Mouse (Mus musculus) gastrocnemius, postnatal 4 days (tissue): ENCODE measurements around the gene Mindy1. TPM values are rescaled to one million over a fixed set of nuclear protein-coding genes. Genes with fewer than 3 reads are reported as not detected.

Experiments
- DNase-seq, 2 experiments: peaks; one replicate each; pipeline ENCODE4 v3.0.0; 2021 to 2022; ENCODE audit warnings: low spot score in 2 of 2, mixed read lengths in 2 of 2
- total RNA-seq, 2 experiments: library from RNA; stranded (reverse); gene quantifications; 2 replicates each; pipeline ENCODE4 v1.2.3; 2021

Gene Mindy1
- total RNA-seq, 2 experiments from 2014 or later: 22.8 to 26.8 TPM

DNA sequence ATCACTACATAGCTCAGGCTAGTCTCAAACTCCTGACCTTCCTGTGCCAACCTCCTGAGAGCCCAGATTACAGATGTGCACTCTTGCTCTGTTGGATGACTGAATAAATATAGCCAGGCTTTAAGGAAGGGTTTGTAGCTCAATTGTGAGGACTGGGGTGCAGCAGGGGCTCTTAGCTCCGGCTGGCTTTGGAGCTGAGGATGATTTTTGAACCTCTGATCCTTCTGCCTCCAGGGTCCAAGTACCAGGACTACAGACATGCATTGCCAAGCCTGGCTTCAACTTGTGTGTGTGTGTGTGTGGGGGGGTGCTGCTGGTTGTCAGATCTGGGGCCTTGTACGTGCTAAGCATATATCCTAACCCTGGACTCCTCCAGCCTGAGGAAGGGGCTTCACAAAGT is 11.8 kb downstream of the Mindy1 start:
- DNase-seq: no peak

GRCm38 (mm10) chr3:95293537-95293936 is 12.4 kb downstream of the Mindy1 start:
- DNase-seq: no peak

- no peak for DNase-seq
Measured at GRCm38 (mm10) chr3:95294316-95294715, 13.2 kb downstream of the Mindy1 start.

DNA sequence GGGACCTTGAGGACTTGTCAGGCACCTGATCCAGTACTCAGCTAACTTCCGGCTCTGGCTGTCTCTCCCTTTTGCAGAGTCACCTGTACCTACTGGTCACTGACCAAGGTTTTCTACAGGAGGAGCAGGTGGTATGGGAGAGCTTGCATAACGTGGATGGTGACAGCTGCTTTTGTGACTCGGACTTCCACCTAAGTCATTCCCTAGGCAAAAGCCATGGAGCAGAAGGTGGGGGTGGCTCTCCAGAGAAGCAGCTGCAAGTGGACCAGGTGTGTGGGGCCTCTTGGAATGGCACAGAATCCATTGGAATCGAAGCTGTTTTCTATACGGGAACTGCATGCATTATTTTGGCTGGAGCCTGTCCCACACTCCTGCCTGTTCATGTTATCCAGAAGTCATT is 13.6 kb downstream of the Mindy1 start:
- DNase-seq: no peak

DNA sequence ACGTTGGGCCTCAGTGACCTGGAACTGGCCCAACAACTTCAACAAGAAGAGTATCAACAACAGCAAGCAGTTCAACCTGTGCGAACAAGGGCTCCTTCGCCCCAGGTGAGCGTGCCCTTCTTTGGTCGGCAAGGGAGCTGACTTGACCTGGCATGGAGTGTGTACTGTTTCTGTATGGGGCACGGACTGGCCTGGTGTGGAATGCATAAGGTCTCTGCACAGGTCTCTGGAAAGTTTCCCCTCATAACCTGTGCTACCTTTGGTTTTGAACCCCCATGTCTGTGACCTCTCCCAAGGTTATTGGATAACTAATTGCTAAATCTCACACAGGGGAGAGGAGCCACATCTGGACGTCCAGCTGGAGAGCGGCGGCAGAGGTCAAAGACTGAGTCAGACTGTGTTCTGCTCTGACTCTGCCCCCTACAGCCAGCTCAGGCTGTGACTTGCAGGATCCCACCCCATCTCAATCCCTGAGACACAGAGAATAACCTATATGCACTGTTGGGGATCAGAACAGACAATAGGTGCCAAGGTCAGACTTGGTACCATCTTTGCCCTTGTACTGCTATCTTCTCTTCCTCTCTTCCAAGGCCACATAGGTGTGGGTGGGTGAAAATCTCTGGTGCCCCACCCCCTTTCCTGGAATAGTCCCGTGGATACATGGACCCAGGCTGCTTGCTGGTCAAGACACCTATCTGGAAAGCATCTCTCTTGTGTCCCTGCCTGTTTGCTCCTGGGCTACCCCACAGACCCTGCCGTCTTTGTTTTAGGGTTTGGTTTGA is 14.4 kb downstream of the Mindy1 start:
- DNase-seq: no peak

DNA sequence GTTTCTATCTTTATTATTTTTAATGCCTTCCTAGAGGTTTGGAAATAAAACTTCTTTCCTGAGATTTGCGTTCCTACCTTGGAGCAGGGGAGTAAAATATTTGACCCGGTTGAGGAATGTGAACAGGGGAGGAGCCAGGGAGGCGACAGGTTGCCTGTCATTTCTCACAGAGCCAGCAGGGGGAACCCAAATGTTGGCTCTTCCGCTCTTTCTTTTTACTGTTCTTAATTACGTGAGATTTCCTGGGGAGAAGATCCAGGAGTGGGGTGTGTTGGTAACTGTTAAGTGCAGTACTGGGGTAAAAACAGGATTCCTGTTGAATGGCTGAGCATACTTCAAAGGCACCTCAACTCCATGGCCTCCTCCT is 14.9 kb downstream of the Mindy1 start:
- DNase-seq: no peak

DNA sequence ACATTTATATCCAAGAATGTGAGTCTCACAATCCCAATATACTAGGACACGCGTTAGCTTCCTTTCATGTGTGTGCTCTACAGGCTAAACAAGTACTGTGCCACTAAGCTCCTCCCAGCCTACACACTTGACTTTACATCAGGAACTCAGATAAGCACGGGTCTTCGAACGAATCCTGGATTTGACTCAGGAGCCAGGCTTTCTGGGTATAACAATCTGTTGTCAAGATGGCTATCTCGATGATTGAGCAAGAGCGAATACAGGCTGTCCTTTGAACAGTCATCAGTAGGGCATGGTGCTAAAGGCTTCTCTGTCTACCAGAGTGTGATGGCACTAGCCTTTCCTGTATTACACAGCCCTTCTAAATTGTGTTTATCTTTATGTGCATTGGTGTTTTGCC is 16.9 kb downstream of the Mindy1 start:
- DNase-seq: no peak

DNA sequence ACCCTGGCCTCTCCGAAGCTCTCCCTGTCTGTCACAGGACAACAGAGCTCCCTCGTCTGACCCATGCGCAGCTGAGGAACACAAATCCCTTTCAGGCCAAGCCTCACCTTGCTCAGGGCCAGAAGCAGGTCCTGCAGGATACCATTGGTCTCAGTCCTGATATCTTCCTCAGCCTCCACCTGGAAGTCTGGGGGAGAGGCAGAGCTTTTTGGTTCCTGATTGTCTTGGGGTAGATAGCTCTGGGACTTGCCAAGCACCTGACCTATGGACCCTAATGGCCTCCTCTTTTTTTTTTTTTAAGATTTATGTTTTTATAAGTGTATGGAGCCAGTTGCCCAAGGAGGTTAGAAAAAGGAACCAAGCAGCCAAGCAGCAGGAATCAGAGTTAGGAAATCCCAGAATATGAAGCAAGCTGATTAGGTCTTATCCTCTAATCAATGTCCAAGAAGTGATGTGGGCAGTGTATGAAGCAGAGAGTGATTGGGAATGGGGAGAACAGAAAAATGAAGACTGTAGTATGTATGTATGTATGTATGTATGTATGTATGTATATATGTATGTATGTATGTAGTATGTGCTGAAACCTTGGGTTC is 20.2 kb downstream of the Mindy1 start:
- no peak for DNase-seq

DNA sequence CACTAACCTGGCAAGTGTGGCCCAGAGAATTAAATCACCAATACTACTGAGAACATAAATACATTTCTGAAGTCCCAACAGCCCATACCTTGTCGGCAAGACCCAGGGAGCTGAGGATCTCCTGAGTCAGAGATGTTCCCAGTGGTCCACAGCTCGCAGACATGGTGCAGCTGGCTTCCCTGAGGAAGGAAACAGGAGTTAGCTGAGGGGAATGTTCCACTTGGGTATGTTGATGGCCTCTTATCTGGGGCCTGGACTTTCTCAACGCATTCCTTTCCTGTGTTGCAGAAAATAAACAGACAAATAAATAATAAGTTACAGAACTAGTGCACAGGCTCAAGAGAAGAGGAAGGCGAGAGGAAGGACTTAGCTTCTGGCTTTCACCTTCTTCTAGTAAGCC is 25.1 kb downstream of the Mindy1 start:
- no peak for DNase-seq

- no peak for DNase-seq
Measured at GRCm38 (mm10) chr3:95307100-95307499, 26.0 kb downstream of the Mindy1 start, which contains the start of gene Anxa9. Gene Anxa9 (minus strand): TSS chr3:95307176.

DNA sequence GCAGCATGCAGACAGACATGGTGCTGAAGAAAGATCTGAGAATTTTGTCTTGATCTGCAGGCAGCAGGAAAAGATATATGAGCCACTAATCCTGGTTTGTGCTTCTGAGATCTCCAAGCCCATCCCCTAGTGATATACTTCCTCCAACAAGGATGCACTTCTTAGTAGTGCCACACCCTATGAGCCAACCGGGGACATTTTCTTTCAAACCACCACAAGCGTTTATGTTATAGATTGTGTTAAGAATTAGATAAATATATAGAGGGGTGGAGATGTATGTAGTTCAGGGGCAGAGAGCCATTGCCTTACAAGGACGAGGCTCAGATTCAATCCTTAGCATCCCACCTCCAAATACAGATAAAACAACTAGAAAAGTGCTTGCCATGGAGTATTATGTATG is 29.4 kb downstream of the Mindy1 start:
- no peak for DNase-seq

- peak in 1 of 2 experiments; percentile 52 for DNase-seq
Measured at GRCm38 (mm10) chr3:95310968-95311882, 30.1 kb downstream of the Mindy1 start.

DNA sequence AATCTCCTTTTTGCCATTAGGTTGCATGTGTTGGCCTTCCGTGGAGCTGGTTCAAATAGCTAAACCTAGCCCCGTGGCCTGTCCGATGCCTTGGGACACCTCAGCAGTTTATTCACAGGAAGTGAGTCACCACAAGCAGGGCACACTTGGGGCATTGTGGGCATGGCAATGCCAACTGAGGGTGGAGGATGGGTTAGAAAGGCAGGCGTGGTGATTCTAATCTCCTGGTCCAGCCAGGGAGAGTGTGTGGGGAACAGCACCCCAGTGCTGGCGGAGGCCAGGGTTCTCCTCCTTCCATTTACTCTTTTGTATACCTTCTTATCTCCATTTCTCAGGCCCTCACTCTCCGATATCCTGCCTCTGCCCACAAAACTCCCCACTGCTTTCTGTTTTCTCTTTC is 31.5 kb downstream of the Mindy1 start:
- DNase-seq: no peak

- no peak for DNase-seq
Measured at GRCm38 (mm10) chr3:95313476-95313875, 32.3 kb downstream of the Mindy1 start.

DNA sequence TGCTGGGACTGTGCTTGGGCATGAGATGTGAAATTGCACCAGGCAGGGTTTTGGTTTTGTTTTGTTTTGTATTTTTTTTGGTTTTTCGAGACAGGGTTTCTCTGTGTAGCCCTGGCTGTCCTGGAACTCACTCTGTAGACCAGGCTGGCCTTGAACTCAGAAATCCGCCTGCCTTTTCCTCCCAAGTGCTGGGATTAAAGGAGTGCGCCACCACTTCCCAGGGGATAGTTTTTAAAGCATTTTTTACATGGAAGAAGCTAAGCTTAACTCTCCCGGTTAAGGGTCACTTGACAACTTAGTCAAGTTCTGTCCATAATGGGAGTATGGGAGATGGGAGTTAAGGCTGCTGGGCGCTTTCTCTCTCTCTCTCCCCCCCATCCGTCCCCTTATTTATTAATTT is 32.9 kb downstream of the Mindy1 start:
- DNase-seq: no peak

DNA sequence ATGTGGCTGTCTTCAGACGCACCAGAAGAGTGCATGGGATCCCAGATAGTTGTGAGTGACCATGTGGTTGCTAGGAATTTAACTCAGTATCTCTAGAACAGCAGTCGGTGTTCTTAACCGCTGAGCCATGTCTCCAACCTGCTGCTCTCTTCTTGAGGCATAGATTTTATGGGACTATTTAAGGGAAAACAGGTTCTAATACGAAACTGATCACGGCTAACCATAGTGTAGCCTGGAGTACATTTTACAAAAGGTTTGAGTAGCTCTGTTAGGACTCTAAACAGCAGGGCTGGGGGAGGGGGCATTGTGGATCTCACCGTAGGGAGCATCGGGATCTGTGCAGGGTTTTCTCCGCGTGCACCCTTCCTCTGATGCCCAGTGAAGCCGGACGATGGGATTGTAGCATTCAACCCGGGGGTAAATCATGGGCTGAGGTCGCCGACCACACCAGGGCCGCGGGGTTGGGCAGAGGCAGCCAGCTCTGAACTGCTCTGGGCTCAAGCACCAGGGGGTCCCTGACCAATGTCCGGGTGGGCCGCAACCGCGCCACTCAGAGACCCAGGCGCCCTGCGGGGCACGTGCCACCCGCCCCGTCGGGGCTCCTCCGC is 33.4 kb downstream of the Mindy1 start, which contains the start of gene Cers2:
TSS of gene Cers2 (plus strand) at position 306 of the 608 bp plus-strand sequence.
- DNase-seq: no peak

DNA sequence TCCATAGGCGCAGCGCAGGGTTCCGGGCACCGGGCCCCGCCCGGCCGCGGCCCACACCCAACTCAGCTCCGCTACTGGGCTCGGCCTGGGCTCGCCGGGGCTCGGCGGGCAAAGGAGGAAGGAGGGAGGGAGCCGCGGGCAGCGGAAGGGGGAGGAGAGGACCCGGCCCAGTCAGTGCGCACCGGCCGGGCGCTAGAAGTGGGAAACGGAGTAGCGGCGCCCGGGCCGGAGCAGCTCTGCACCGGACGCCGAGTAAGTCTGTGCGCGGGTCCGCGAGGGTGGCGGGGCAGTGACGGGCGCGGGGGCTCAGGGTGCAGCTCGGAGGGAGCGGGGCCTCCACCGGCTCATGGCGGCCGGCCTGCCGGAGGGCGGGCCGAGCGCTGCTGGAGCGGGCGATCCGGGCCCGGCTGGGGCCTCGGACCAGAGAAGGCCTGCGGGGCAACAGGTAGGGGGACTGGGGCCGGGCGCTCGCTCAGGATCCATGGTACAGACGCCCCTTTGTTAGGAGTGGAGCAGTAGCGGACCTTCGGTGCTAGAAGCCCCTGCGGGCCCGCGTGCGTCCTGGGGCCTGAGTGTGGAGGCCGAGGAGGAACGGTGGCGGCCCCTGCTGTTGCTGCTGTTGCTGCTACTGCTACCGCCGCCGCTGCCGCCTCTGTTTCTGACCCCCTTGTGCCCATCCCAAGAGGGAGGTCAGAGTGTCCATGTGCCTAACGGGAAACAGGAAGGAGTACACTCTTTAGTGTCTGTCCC is 34.1 kb downstream of the Mindy1 start:
- DNase-seq: peak; percentile 90 to 94

- DNase-seq: no peak
Measured at GRCm38 (mm10) chr3:95315844-95316550, 34.9 kb downstream of the Mindy1 start.

DNA sequence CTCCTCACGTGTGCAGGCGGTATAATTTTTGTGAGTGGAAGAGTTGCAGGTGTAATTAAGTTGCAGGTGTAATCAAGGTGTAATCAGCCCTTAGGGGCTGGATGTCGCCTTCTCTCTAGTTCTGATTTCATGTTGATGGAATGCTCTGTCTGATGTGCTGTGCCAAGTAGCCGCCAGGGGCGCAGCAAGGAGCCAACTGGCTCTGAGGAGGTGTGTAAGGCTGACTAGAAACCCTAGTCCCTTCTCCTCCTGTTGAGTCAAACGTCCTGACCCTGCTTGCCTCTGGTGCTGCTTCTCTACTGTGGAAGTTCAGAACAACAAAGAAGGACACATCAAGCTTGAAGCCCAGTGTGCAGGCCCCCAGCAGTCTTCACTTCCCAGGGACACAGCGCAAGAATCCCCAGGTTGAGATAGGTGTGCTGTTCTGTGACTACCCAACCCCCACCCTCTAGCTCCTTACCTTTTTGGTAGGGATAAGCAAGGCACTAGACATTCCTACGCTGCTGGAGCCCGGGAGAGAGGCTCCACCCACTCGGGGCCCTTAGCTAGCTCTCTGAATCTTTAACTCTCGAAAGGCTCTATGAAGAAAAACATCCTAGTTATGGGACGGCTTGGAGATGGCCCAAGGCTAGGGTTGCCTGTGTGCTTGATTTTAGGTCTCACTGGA is 36.4 kb downstream of the Mindy1 start:
- DNase-seq: peak in 1 of 2 experiments; percentile 41
